Mouse (Mus musculus) embryonic facial prominence, embryonic 15.5 days (tissue): ENCODE data around the gene 1700084M14Rik. TPM values are rescaled to one million over a fixed set of nuclear protein-coding genes. Genes with fewer than 3 reads are reported as not detected.
"Not testable (repeated sequence)": the region's sequence is repeated elsewhere in the genome, so short reads cannot be mapped to it uniquely, and the experiment has no call there.

Source experiments
- ATAC-seq: fragments of 200-750 bp; cut with Nextera tagmentation; 2 replicates; pipeline ENCODE4 v1.8.0; 2017; ENCODE audit warnings: low read depth, moderate TSS enrichment; ENCODE audit not compliant: insufficient number of reproducible peaks, low FRiP score, low TSS enrichment
- H3K27ac ChIP-seq: fragments of 300-500 bp; sonication (generic); replicated peaks from 2 replicates; pipeline ENCODE4 v1.5.1; 2015; ENCODE audit warnings: mild to moderate bottlenecking, inconsistent platforms
- H3K27me3 ChIP-seq: fragments of 300-500 bp; sonication (generic); 2 replicates; pipeline ENCODE4 v1.6.1; 2015; ENCODE audit warnings: inconsistent platforms
- H3K36me3 ChIP-seq: fragments of 300-500 bp; sonication (generic); 2 replicates; pipeline ENCODE4 v1.6.1; 2015; ENCODE audit warnings: mild to moderate bottlenecking, inconsistent platforms
- H3K4me1 ChIP-seq: fragments of 300-500 bp; sonication (generic); 2 replicates; pipeline ENCODE4 v1.6.1; 2015; ENCODE audit warnings: inconsistent platforms
- H3K4me2 ChIP-seq: fragments of 300-500 bp; sonication (generic); replicated peaks from 2 replicates; pipeline ENCODE4 v1.6.1; 2015; ENCODE audit warnings: mild to moderate bottlenecking, inconsistent platforms
- H3K4me3 ChIP-seq: fragments of 300-500 bp; sonication (generic); replicated peaks from 2 replicates; pipeline ENCODE4 v1.5.1; 2015; ENCODE audit warnings: mild to moderate bottlenecking, inconsistent platforms
- H3K9ac ChIP-seq: fragments of 300-500 bp; sonication (generic); 2 replicates; pipeline ENCODE4 v1.6.1; 2015; ENCODE audit warnings: inconsistent platforms
- H3K9me3 ChIP-seq: fragments of 300-500 bp; sonication (generic); replicated peaks from 2 replicates; pipeline ENCODE4 v1.6.1; 2016; ENCODE audit warnings: inconsistent platforms
- WGBS: fragments of 180-500 bp; shearing (Covaris S2); methylation state at CpG from one replicate; pipeline ENCODE4 v1.1.7; 2015; 5-methylcytosine and 5-hydroxymethylcytosine counted together
- polyA plus RNA-seq: library from polyadenylated mRNA; unstranded; fragments of >200 nt; fragmentation: Nextera tagmentation; extraction: Ambion mirVana; gene quantifications from 2 replicates; pipeline ENCODE4 v1.2.1, GENCODE M21; 2015

1700084M14Rik gene
- not detected in 2 replicates for polyA plus RNA-seq

GRCm38 (mm10) chrX:91575811-91576210, at the start of gene 1700084M14Rik:
1700084M14Rik (minus strand) TSS chrX:91575911.
- H3K27me3 ChIP-seq, H3K36me3 ChIP-seq, H3K27ac ChIP-seq, H3K9me3 ChIP-seq, H3K4me3 ChIP-seq, H3K4me1 ChIP-seq, H3K9ac ChIP-seq, ATAC-seq, H3K4me2 ChIP-seq: not testable (repeated sequence)
- 87% methylated on average over 3 of the region's 3 CpGs for WGBS

Other genes with a start within 250 kb of the 1700084M14Rik start
- gene Mageb2, start 244.2 kb downstream of the 1700084M14Rik start, polyA plus RNA-seq = not detected in 2 replicates
- gene Gm5072, start 183.4 kb downstream of the 1700084M14Rik start, polyA plus RNA-seq = not detected in 2 replicates
- not detected in 2 replicates for gene Gm8914, start 95.8 kb downstream of the 1700084M14Rik start, polyA plus RNA-seq
- not detected in 2 replicates for gene Gm14781, start 56.3 kb upstream of the 1700084M14Rik start, polyA plus RNA-seq
- not detected in 2 replicates for gene Mageb5, start 207.1 kb upstream of the 1700084M14Rik start, polyA plus RNA-seq